Mouse (Mus musculus): ENCODE data around the gene Gm49339. TPM values are rescaled to one million over a fixed set of nuclear protein-coding genes. Genes with fewer than 3 reads are reported as not detected.
"Not testable (repeated sequence)": the region's sequence is repeated elsewhere in the genome, so short reads cannot be mapped to it uniquely, and the experiment has no call there.

The Gm49339 gene
- total and polyA plus RNA-seq, 2 experiments from 2014 or later: 0.88 TPM; not detected in 1

- Histone ChIP-seq H3K4me1 (ENCODE audit: insufficient read depth, low read length) (no peaks in the 10 kb centered on the region), H3K4me2 (ENCODE audit: low read depth, low read length, poor library complexity, severe bottlenecking) (no peak overlapping the region), H3K27me3 (ENCODE audit: insufficient read depth, low read length) (no peaks in the 10 kb centered on the region), H3K9ac (replicated peaks; ENCODE audit: low read length, poor library complexity, severe bottlenecking) (no peak overlapping the region), H3K27ac (ENCODE audit: low read depth, low read length) (no peak overlapping the region), H3K4me3 (ENCODE audit: low read depth, low read length) (no peak overlapping the region), H3K9me3 (ENCODE audit: low read length) (no peaks in the 10 kb centered on the region), H3K36me3 (ENCODE audit: insufficient read depth, low read length) (no peaks in the 10 kb centered on the region)
- ATAC-seq (ENCODE audit: low FRiP score) (no peak), DNase-seq (ENCODE audit: low spot score) (no peak)
- TF ChIP-seq CTCF (IDR thresholded peaks at IDR 0.05): no peak
- WGBS: 97% methylated on average over 1 of the region's 1 CpGs
These were observed 24.6 kb upstream of the Gm49339 start for GRCm38 (mm10) chr10:51455762-51456161.

DNA sequence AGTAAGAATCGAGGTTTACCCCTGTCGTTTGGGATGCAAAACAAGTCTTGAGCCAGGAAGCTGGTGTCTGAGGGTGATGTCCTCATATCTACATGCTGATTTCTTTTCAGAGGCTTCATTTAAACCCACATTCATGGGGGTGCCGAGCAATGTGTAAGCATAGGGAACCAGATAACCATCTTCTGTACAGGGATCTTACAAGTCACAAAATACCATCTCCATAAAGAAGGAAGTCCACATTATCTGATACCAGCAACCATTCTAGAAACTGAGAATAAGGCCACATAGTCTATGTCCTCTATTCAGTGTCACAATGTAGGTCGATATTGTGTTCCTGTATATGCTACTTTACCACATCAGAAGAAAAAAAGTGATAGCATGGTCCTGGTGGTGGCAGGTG lies 24.0 kb upstream of the Gm49339 start:
- DNase-seq (ENCODE audit: low spot score): no peak

GRCm38 (mm10) chr10:51463800-51464199 lies 16.6 kb upstream of the Gm49339 start:
- H3K9ac ChIP-seq (replicated peaks; ENCODE audit: low read length, poor library complexity, severe bottlenecking); H3K4me1 ChIP-seq (ENCODE audit: insufficient read depth, low read length); DNase-seq (ENCODE audit: low spot score); ATAC-seq (ENCODE audit: low FRiP score); H3K4me2 ChIP-seq (ENCODE audit: low read depth, low read length, poor library complexity, severe bottlenecking); H3K27ac ChIP-seq (ENCODE audit: low read depth, low read length); H3K9me3 ChIP-seq (ENCODE audit: low read length); H3K36me3 ChIP-seq (ENCODE audit: insufficient read depth, low read length); H3K27me3 ChIP-seq (ENCODE audit: insufficient read depth, low read length); H3K4me3 ChIP-seq (ENCODE audit: low read depth, low read length): not testable (repeated sequence)
- whole genome bisulfite sequencing: 27% methylated on average over 4 of the region's 4 CpGs

More for the DNA sequence above, 24.0 kb upstream of the Gm49339 start:
- ATAC-seq (ENCODE audit: low FRiP score): no peak
- no peak overlapping the region for H3K4me2 ChIP-seq (ENCODE audit: low read depth, low read length, poor library complexity, severe bottlenecking)
- H3K9me3 ChIP-seq (ENCODE audit: low read length): no peaks in the 10 kb centered on the region
- H3K4me3 ChIP-seq (ENCODE audit: low read depth, low read length): no peak overlapping the region
- no peak for TF ChIP-seq CTCF (IDR thresholded peaks at IDR 0.05)
- 83% methylated on average over 4 of the region's 4 CpGs for WGBS
- no peak overlapping the region for H3K9ac ChIP-seq (replicated peaks; ENCODE audit: low read length, poor library complexity, severe bottlenecking)
- H3K27ac ChIP-seq (ENCODE audit: low read depth, low read length): no peak overlapping the region
- H3K27me3 ChIP-seq (ENCODE audit: insufficient read depth, low read length): no peaks in the 10 kb centered on the region
- no peaks in the 10 kb centered on the region for H3K4me1 ChIP-seq (ENCODE audit: insufficient read depth, low read length)
- no peaks in the 10 kb centered on the region for H3K36me3 ChIP-seq (ENCODE audit: insufficient read depth, low read length)

- ATAC-seq (ENCODE audit: low FRiP score); DNase-seq (ENCODE audit: low spot score); H3K9me3 ChIP-seq (ENCODE audit: low read length); H3K27me3 ChIP-seq (ENCODE audit: insufficient read depth, low read length); H3K9ac ChIP-seq (replicated peaks; ENCODE audit: low read length, poor library complexity, severe bottlenecking); H3K27ac ChIP-seq (ENCODE audit: low read depth, low read length); H3K4me1 ChIP-seq (ENCODE audit: insufficient read depth, low read length); H3K4me3 ChIP-seq (ENCODE audit: low read depth, low read length); H3K36me3 ChIP-seq (ENCODE audit: insufficient read depth, low read length); H3K4me2 ChIP-seq (ENCODE audit: low read depth, low read length, poor library complexity, severe bottlenecking): not testable (repeated sequence)
- WGBS: no CpG with 5 or more reads among the region's 2 CpGs
These were observed 10.3 kb downstream of the Gm49339 start, which contains the start of gene Lilrb4a for GRCm38 (mm10) chr10:51490691-51491090. Lilrb4a (plus strand) TSS chr10:51490956.

DNA sequence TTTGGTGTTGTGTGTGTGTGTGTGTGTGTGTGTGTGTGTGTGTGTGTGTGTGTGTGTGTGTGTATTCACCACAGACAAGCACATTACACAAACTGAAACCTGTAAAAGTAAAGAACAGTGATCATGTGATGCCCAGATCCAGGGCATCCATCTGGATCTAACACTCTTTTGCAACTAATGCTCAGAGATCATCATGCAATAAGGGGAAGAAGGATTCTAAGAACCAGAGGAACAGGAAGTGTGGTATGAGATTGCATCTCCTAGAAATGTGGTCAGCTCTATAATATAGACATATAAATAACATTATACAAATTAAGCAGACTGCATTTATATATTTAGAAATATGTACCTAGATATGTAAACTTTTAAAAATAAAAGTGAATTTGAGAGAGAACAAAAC lies 39.6 kb downstream of the Gm49339 start:
- DNase-seq (ENCODE audit: low spot score) (no peak), ATAC-seq (ENCODE audit: low FRiP score) (no peak)
- no peaks in the 10 kb centered on the region for H3K36me3 ChIP-seq (ENCODE audit: insufficient read depth, low read length)
- H3K4me1 ChIP-seq (ENCODE audit: insufficient read depth, low read length): no peaks in the 10 kb centered on the region
- no peak overlapping the region for H3K4me3 ChIP-seq (ENCODE audit: low read depth, low read length)
- H3K27me3 ChIP-seq (ENCODE audit: insufficient read depth, low read length): no peaks in the 10 kb centered on the region
- H3K9ac ChIP-seq (replicated peaks; ENCODE audit: low read length, poor library complexity, severe bottlenecking): no peak overlapping the region
- no peaks in the 10 kb centered on the region for H3K9me3 ChIP-seq (ENCODE audit: low read length)
- no peak overlapping the region for H3K27ac ChIP-seq (ENCODE audit: low read depth, low read length)
- no peak overlapping the region for H3K4me2 ChIP-seq (ENCODE audit: low read depth, low read length, poor library complexity, severe bottlenecking)
- TF ChIP-seq CTCF (IDR thresholded peaks at IDR 0.05): no peak

DNA sequence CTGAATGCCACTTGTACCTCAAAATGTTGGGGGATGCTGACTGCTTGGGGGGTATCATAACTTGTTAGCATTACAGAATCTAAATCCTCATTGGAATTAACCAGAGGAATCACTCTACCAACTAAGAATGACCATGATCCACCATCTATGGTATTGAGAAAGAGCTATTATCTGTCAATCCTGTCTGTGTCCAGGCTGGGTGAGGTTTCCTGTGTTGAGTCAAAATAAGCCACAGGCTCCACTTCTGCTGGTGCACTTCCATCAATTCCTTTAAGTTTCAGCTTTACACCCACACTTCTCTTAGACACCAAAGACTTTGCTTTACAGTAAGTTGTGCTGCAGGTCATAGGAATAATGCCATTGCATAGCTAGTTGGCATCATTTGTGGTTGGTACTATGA lies 41.0 kb downstream of the Gm49339 start:
- no peaks in the 10 kb centered on the region for H3K27me3 ChIP-seq (ENCODE audit: insufficient read depth, low read length)
- TF ChIP-seq CTCF (IDR thresholded peaks at IDR 0.05): no peak
- H3K4me3 ChIP-seq (ENCODE audit: low read depth, low read length): no peak overlapping the region
- H3K27ac ChIP-seq (ENCODE audit: low read depth, low read length): no peak overlapping the region
- H3K9me3 ChIP-seq (ENCODE audit: low read length): no peaks in the 10 kb centered on the region
- H3K36me3 ChIP-seq (ENCODE audit: insufficient read depth, low read length): no peaks in the 10 kb centered on the region
- ATAC-seq (ENCODE audit: low FRiP score): no peak
- H3K4me1 ChIP-seq (ENCODE audit: insufficient read depth, low read length): no peaks in the 10 kb centered on the region
- H3K4me2 ChIP-seq (ENCODE audit: low read depth, low read length, poor library complexity, severe bottlenecking): no peak overlapping the region
- DNase-seq (ENCODE audit: low spot score): no peak
- no peak overlapping the region for H3K9ac ChIP-seq (replicated peaks; ENCODE audit: low read length, poor library complexity, severe bottlenecking)

- Histone ChIP-seq H3K4me2 (ENCODE audit: low read depth, low read length, poor library complexity, severe bottlenecking) (no peak overlapping the region), H3K27ac (ENCODE audit: low read depth, low read length) (no peak overlapping the region), H3K36me3 (ENCODE audit: insufficient read depth, low read length) (no peaks in the 10 kb centered on the region), H3K4me3 (ENCODE audit: low read depth, low read length) (no peak overlapping the region), H3K9ac (replicated peaks; ENCODE audit: low read length, poor library complexity, severe bottlenecking) (no peak overlapping the region), H3K27me3 (ENCODE audit: insufficient read depth, low read length) (no peaks in the 10 kb centered on the region), H3K4me1 (ENCODE audit: insufficient read depth, low read length) (no peaks in the 10 kb centered on the region), H3K9me3 (ENCODE audit: low read length) (no peaks in the 10 kb centered on the region)
- DNase-seq (ENCODE audit: low spot score) (no peak), ATAC-seq (ENCODE audit: low FRiP score) (no peak)
- 74% methylated on average over 7 of the region's 7 CpGs for WGBS
- no peak for TF ChIP-seq CTCF (IDR thresholded peaks at IDR 0.05)
These were observed 45.7 kb downstream of the Gm49339 start for GRCm38 (mm10) chr10:51526090-51526489.

Data from midbrain, postnatal 0 days (tissue).